Mouse (Mus musculus): Measurements from ENCODE around the gene Actn4. TPM values are rescaled to one million over a fixed set of nuclear protein-coding genes. Genes with fewer than 3 reads are reported as not detected.

The Actn4 gene
- polyA plus RNA-seq, 1 experiment from 2014 or later: 260 TPM

GRCm38 (mm10) chr7:28966181-28966580 lies 4.0 kb upstream of the Actn4 start:
- WGBS: 89% methylated on average over 4 of the region's 5 CpGs
- H3K36me3 ChIP-seq (replicated peaks): peaks cover 23% of the 10 kb centered on the region

DNA sequence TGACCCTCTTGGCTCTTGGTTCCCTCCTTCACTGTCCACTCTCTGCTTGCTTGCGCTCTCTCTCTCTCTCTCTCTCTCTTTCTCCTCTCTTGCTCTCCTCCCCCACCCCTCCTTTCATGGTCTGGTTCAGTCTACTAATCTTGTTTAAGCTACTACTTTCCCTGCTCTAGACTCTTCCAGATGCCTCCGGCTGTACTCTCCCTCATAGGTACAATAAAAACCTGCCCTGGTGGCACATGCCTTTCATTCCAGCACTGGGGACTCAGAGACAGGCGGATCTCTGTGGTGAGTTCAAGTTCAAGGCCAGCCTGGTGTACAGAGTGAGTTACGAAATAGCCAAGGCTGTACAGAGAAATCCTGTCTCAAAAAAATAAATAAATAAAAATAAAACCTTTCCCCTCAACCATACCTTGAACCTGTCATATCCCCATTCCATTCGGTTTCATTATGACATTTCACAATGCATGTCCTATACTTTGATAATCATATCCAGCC lies 3.3 kb upstream of the Actn4 start:
- Histone ChIP-seq H3K4me3 (no peak overlapping the region), H3K27me3 (replicated peaks; ENCODE audit: low read depth, poor library complexity, severe bottlenecking) (no peaks in the 10 kb centered on the region), H3K27ac (replicated peaks) (no peak overlapping the region), H3K4me1 (peaks cover 28% of the 10 kb centered on the region), H3K36me3 (replicated peaks) (peaks cover 15% of the 10 kb centered on the region), H3K9me3 (no peaks in the 10 kb centered on the region)
- no peak for DNase-seq (ENCODE audit: low spot score)
- 75% methylated on average over 5 of the region's 5 CpGs for WGBS

More at GRCm38 (mm10) chr7:28966181-28966580, 4.0 kb upstream of the Actn4 start:
- Histone ChIP-seq H3K4me1 (peaks cover 20% of the 10 kb centered on the region), H3K9me3 (no peaks in the 10 kb centered on the region), H3K27me3 (replicated peaks; ENCODE audit: low read depth, poor library complexity, severe bottlenecking) (no peaks in the 10 kb centered on the region), H3K27ac (replicated peaks) (no peak overlapping the region), H3K4me3 (no peak overlapping the region)
- no peak for DNase-seq (ENCODE audit: low spot score)

GRCm38 (mm10) chr7:28963399-28963923 lies 1.3 kb upstream of the Actn4 start:
- Histone ChIP-seq H3K27me3 (replicated peaks; ENCODE audit: low read depth, poor library complexity, severe bottlenecking) (no peaks in the 10 kb centered on the region), H3K4me3 (no peak overlapping the region), H3K4me1 (peaks cover 42% of the 10 kb centered on the region), H3K36me3 (replicated peaks) (no peaks in the 10 kb centered on the region), H3K9me3 (no peaks in the 10 kb centered on the region), H3K27ac (replicated peaks) (no peak overlapping the region)
- no peak for DNase-seq (ENCODE audit: low spot score)
- WGBS: 74% methylated on average over 3 of the region's 3 CpGs

GRCm38 (mm10) chr7:28961584-28961926 lies 585 bp downstream of the Actn4 start:
- Histone ChIP-seq H3K36me3 (replicated peaks) (peaks cover 6% of the 10 kb centered on the region), H3K4me1 (peaks cover 57% of the 10 kb centered on the region), H3K27me3 (replicated peaks; ENCODE audit: low read depth, poor library complexity, severe bottlenecking) (no peaks in the 10 kb centered on the region), H3K4me3 (peak overlapping the region; percentile 98), H3K27ac (replicated peaks) (peak overlapping the region; percentile 97), H3K9me3 (no peaks in the 10 kb centered on the region)
- under 1% methylated on average over 7 of the region's 7 CpGs for WGBS
- no peak for DNase-seq (ENCODE audit: low spot score)

GRCm38 (mm10) chr7:28960354-28961046 lies 1.6 kb downstream of the Actn4 start:
- H3K36me3 ChIP-seq (replicated peaks): peaks cover 16% of the 10 kb centered on the region
- H3K4me1 ChIP-seq: peaks cover 64% of the 10 kb centered on the region
- no peak for DNase-seq (ENCODE audit: low spot score)
- peak overlapping the region; percentile 97 for H3K27ac ChIP-seq (replicated peaks)
- 25% methylated on average over 9 of the region's 9 CpGs for WGBS
- no peaks in the 10 kb centered on the region for H3K9me3 ChIP-seq
- H3K4me3 ChIP-seq: peak overlapping the region; percentile 98
- H3K27me3 ChIP-seq (replicated peaks; ENCODE audit: low read depth, poor library complexity, severe bottlenecking): no peaks in the 10 kb centered on the region

DNA sequence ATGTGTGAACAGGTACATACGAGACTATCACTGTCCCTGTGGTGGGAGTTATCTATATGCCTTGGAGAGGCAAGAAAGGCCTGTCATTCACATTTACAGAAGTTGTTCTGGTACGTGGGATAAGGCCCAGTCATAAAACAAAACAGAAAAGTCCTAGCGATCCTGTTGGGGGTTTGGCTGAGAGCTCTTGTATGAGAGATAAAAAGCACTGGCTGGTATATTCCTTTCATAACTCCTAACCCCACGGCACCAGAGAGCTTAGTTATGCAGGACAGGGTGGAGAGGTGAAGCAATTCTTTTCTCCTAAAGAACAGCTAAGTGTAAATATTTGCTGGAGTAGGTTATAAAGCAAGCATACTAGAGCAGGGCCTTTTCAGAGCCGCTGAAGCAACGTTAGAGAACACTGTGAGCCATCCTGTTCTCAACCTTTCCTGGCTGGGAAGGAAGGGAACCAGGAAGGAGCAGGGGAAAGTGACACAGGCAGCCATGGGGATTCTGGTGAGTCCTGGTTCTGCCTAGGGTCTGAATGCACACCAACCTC lies 2.6 kb downstream of the Actn4 start:
- Histone ChIP-seq H3K27me3 (replicated peaks; ENCODE audit: low read depth, poor library complexity, severe bottlenecking) (no peaks in the 10 kb centered on the region), H3K9me3 (no peaks in the 10 kb centered on the region), H3K27ac (replicated peaks) (peak overlapping the region; percentile 97), H3K4me3 (peak overlapping the region; percentile 98), H3K4me1 (peaks cover 74% of the 10 kb centered on the region), H3K36me3 (replicated peaks) (peaks cover 25% of the 10 kb centered on the region)
- 63% methylated on average over 6 of the region's 6 CpGs for WGBS
- DNase-seq (ENCODE audit: low spot score): no peak

GRCm38 (mm10) chr7:28958770-28959169 lies 3.4 kb downstream of the Actn4 start:
- Histone ChIP-seq H3K4me1 (peaks cover 78% of the 10 kb centered on the region), H3K9me3 (no peaks in the 10 kb centered on the region), H3K27me3 (replicated peaks; ENCODE audit: low read depth, poor library complexity, severe bottlenecking) (no peaks in the 10 kb centered on the region), H3K4me3 (peak overlapping the region; percentile 98; the same call in 1 of the 2 replicates), H3K36me3 (replicated peaks) (peaks cover 32% of the 10 kb centered on the region), H3K27ac (replicated peaks) (no peak overlapping the region)
- no peak for DNase-seq (ENCODE audit: low spot score)
- 52% methylated on average over 1 of the region's 1 CpGs for WGBS

DNA sequence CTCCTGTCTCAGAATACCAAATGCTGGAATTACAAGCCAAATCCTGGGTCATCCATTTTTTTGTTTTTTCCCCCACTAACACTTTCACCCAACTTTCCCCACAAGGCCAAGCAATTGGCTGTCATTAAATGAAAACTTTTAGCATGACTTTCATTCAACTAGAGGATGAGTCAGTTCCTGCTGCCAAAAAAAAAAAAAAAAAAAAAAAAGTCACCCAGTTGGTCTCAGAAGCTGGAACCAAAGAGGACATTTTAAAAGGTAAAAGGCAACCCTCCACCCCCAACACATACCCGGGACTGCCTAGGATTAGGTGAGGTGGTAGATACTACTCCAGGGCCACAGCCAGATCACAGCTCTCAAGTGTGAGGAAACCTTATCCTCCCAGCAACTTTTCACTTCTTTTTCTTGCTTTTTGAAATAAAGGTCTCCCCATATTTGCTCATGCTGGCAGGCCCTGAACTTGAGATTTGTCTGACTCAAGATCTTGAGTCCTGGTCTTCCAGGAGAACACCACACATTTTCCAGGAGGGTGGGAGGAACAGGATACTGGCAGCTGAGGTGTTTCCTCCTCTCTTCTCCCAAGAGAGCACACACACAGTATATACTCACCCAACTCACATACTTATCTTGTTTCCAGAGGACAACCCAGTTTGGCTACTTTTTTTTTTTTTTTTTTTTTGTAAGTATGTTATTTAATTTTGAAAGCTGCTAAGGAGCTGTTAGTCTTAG lies 4.0 kb downstream of the Actn4 start:
- WGBS: 75% methylated on average over 1 of the region's 1 CpGs
- no peaks in the 10 kb centered on the region for H3K9me3 ChIP-seq
- H3K27me3 ChIP-seq (replicated peaks; ENCODE audit: low read depth, poor library complexity, severe bottlenecking): no peaks in the 10 kb centered on the region
- no peak overlapping the region for H3K27ac ChIP-seq (replicated peaks)
- no peak overlapping the region for H3K4me3 ChIP-seq
- DNase-seq (ENCODE audit: low spot score): no peak
- peaks cover 80% of the 10 kb centered on the region for H3K4me1 ChIP-seq
- H3K36me3 ChIP-seq (replicated peaks): peaks cover 32% of the 10 kb centered on the region

- Histone ChIP-seq H3K36me3 (replicated peaks) (peaks cover 32% of the 10 kb centered on the region), H3K27me3 (replicated peaks; ENCODE audit: low read depth, poor library complexity, severe bottlenecking) (no peaks in the 10 kb centered on the region), H3K27ac (replicated peaks) (no peak overlapping the region), H3K4me3 (no peak overlapping the region), H3K4me1 (peaks cover 83% of the 10 kb centered on the region), H3K9me3 (no peaks in the 10 kb centered on the region)
- DNase-seq (ENCODE audit: low spot score): no peak
- WGBS: 88% methylated on average over 6 of the region's 6 CpGs
These were observed 4.9 kb downstream of the Actn4 start for GRCm38 (mm10) chr7:28957286-28957685.

- Histone ChIP-seq H3K36me3 (replicated peaks) (peaks cover 39% of the 10 kb centered on the region), H3K4me1 (peaks cover 92% of the 10 kb centered on the region)
- DNase-seq (ENCODE audit: low spot score): no peak
These were observed 5.9 kb downstream of the Actn4 start for GRCm38 (mm10) chr7:28956270-28956669.

GRCm38 (mm10) chr7:28955295-28955897 lies 6.7 kb downstream of the Actn4 start:
- Histone ChIP-seq H3K4me1 (peaks cover 92% of the 10 kb centered on the region), H3K36me3 (replicated peaks) (peaks cover 46% of the 10 kb centered on the region), H3K4me3 (no peak overlapping the region), H3K27ac (replicated peaks) (peak overlapping the region; percentile 44; the same call in 1 of the 2 replicates), H3K9me3 (no peaks in the 10 kb centered on the region), H3K27me3 (replicated peaks; ENCODE audit: low read depth, poor library complexity, severe bottlenecking) (no peaks in the 10 kb centered on the region)
- no peak for DNase-seq (ENCODE audit: low spot score)
- WGBS: 76% methylated on average over 5 of the region's 5 CpGs

More at GRCm38 (mm10) chr7:28956270-28956669, 5.9 kb downstream of the Actn4 start:
- H3K9me3 ChIP-seq: no peaks in the 10 kb centered on the region
- 92% methylated on average over 1 of the region's 1 CpGs for WGBS
- H3K27me3 ChIP-seq (replicated peaks; ENCODE audit: low read depth, poor library complexity, severe bottlenecking): no peaks in the 10 kb centered on the region
- H3K27ac ChIP-seq (replicated peaks): no peak overlapping the region
- no peak overlapping the region for H3K4me3 ChIP-seq

GRCm38 (mm10) chr7:28954773-28955172 lies 7.4 kb downstream of the Actn4 start:
- no peak overlapping the region for H3K4me3 ChIP-seq
- no peaks in the 10 kb centered on the region for H3K9me3 ChIP-seq
- H3K27ac ChIP-seq (replicated peaks): peak overlapping the region; percentile 44; the same call in 1 of the 2 replicates
- WGBS: 79% methylated on average over 4 of the region's 4 CpGs
- H3K27me3 ChIP-seq (replicated peaks; ENCODE audit: low read depth, poor library complexity, severe bottlenecking): no peaks in the 10 kb centered on the region
- H3K36me3 ChIP-seq (replicated peaks): peaks cover 52% of the 10 kb centered on the region
- no peak for DNase-seq (ENCODE audit: low spot score)
- H3K4me1 ChIP-seq: peaks cover 90% of the 10 kb centered on the region

Measured in embryonic facial prominence, embryonic 10.5 days (tissue).